Mouse (Mus musculus) c-Kit-positive CD71-positive TER-119-negative erythroid progenitor cells, embryonic 14.5 days (primary cell): ENCODE data around the gene Ptpn6.

Experiments
- DNase-seq: peaks from one replicate; pipeline ENCODE4 v3.0.0-alpha.2; 2013; ENCODE audit warnings: low read depth

Ptpn6 gene

DNA sequence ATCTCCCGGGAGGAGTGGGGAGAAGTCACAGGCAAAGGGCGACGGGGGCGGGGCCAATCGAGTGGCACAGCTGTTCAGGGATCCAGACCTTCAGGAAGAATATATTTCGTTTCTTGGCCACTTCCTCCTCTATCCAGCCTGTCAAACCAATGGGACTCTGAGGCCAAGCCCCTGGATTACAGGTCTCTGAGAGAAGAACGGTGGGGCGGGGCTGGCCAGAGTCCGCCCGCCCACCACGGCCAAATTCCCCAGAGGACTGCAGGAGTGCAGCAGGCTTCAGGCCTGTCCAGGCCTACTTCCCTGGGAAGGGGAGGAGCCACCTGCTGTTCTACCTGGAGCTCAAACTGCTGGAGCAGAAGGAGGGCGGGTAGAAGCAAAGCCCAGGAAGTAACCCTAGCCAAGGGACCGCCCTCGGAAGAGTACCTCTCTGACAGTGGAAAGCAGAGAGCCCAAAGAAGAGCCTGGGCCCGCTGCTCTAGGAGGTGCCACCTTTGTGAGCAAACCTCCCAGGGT lies at the start of gene Ptpn6:
TSS of gene Ptpn6 (minus strand) at position 204 of the 513 bp plus-strand sequence.
- DNase-seq = no peak

DNA sequence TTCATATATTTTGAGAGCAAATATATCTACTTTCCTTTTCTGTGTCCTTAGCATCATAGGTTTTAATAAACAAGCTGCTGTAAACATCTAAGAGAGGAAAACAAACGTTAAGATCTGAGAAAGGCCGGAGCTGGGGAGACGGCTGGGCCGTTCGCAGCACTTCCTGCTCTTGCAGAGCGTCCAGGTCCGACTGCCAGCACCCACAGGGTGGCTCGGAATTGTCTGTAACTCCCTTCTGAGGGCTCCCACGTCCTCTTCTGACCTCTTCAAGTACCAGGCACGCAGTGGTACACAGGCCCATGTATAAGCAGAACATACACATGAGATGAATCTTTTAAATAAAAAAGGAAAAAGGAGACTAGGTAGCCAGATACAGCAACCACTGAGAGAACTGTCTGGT lies 49.2 kb upstream of the Ptpn6 start:
- no peak for DNase-seq

DNA sequence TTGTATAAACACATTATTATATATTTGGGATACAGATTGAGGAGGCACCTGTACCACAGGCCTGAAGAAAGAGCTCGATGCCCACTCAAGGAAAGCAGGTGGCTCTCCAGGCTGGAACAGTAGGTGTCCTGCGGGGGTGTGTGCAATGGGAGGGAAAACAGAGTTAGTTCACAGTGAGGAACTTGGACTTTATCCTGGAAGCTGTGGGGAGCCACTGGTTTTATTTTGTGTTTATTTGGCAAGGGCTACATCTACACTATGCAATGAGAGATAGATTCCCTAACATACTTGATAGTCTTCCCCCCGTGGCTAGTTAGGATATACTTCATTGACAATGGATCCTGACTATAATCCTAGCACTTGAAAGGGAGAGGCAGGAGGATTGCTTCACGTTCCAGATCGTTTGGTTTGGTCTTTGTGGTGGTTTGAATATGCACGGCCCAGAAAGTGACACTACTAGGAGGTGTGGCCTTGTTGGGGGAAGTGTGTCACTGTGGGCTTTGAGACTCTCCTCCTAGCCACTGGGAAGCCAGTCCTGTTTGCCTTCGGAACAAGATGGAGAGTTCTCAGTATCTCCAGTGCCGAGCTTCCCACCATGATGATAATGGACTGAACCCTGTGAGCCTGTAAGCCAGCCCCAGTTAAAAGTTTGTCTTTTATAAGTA lies 48.4 kb upstream of the Ptpn6 start:
- DNase-seq = no peak

GRCm38 (mm10) chr6:124782436-124782835 lies 43.9 kb upstream of the Ptpn6 start:
- no peak for DNase-seq

GRCm38 (mm10) chr6:124780917-124781316 lies 42.4 kb upstream of the Ptpn6 start:
- DNase-seq = no peak

- DNase-seq = no peak
Measured at GRCm38 (mm10) chr6:124779984-124780416, 41.5 kb upstream of the Ptpn6 start.

GRCm38 (mm10) chr6:124779222-124779983 lies 40.9 kb upstream of the Ptpn6 start, which contains the start of gene Lrrc23:
Gene Lrrc23 (minus strand): TSS chr6:124779727.
- DNase-seq = no peak

DNA sequence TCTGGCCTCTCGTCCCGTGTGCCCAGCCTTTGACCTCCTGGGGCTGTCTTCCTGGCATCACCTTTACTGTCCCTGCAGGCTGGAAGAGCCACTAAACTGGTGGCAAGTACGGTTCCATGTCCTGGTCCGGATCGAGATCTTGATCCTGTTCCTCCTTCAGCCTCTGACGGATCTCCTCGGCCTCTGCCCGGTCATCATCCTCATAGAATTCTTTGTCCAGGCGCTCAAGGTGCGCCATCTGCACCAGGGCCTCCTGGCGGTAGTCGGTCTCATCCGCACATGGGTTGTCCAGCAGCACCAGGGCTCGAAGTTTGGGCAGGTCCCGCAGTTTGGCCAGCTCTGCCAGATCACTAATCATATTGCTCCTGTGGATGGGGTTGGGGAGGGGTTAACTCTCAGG lies 32.0 kb upstream of the Ptpn6 start:
- DNase-seq = no peak

- no peak for DNase-seq
Measured at GRCm38 (mm10) chr6:124770013-124770412, 31.5 kb upstream of the Ptpn6 start.

DNA sequence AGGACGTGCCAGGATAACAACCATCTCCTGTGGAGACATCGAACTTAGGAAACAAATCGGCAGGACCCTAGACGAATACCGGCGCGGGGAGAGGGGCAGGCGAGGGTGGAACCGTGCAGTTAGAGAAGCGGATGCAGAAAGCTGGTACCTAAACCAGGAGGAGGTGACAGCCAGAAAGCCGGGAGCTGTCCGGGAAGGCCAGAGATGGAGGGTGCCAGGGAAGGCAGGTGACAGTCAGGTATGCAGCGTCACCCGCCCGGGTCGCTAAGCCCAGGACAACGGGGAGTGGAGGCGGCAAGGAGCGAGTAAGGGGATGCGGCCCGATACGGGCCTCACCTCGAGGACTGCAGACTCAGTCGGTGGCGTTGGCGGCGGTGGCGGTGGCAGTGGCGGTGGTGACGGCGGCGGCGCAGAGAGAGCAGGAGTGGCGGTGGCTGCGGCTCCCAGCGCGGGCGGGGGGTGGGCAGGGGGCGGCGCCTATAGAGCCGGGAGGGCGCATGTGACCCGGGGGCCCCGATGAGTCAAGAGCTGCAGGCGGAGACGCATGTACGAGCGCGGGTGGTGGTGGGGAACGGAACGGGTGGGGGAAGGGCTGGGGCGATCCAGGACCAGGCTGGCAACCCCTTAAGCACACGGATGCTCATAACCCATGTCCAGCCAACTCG lies 30.7 kb upstream of the Ptpn6 start, which contains the start of gene Eno2:
TSS of gene Eno2 (minus strand) at position 573 of the 665 bp plus-strand sequence.
- no peak for DNase-seq

DNA sequence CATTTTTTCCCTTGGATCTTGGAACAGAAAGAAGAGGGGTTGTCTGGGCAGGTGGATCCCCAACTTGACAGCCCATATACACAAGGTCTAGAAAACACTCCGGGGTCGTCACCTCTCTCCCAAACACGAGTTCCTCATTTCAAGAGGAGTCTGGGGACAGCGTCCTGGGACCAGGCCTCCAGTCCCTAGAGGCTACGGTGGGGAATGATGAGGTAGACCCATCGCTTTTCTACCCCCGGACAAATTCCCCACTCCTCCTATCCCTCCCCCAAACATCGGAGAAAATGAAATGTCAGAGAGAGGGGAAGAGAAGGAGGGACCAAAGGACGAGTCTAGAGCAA lies 30.2 kb upstream of the Ptpn6 start:
- no peak for DNase-seq

GRCm38 (mm10) chr6:124767920-124768703 lies 29.6 kb upstream of the Ptpn6 start:
- no peak for DNase-seq

DNA sequence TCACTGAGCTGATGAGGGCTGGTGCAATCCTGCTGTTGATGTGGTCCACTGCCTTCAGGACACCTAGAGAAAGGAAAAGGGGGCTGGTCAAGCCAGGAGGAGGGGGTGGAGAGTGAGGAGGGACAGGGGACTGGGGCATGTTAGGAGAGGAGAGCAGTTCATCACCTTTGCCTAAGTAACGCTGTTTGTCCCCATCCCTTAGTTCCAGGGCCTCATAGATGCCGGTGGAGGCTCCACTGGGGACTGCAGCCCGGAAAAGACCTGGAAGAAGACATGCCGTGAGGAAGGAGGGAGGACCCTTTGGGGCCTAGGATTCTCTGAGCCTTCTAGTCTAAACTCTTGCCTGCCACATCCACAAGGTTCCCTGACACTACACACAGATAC lies 29.0 kb upstream of the Ptpn6 start:
- no peak for DNase-seq

DNA sequence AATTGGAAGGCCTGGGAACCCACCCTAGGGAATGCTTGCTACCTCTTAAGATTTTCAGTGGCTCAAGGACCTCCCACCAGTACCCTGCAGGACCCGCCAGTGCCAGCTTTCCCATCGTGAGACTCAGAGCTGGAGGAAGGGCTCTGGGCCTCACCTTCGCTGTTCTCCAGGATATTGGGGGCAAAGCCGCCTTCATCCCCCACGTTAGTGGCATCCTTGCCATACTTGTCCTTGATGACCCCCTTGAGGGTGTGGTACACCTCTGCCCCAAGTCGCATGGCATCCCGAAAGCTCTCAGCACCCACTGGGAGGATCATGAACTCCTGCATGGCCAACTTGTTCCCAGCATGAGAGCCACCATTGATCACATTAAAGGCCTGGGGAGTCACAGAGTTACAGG lies 27.4 kb upstream of the Ptpn6 start:
- DNase-seq = no peak

DNA sequence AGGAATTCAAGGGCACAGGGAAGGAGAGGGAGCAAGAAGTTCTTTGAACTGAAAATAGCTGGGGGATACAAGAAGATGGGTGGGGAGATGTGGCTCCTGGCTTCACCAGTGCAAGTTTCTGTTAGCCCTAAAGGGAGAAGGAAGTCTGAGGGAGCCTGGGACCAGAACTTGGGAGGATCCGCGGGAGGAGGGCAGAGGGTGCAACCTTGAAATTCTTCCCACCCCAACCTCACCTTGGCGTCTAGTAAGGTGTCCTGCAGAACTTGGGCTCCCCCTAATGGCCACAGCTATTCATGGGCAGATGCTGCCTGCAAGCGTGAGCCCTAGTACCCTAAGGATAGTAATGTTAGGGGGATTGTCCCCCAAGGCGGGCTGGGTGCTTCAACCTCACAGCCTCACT lies 20.7 kb upstream of the Ptpn6 start:
- DNase-seq = peak; percentile 73

DNA sequence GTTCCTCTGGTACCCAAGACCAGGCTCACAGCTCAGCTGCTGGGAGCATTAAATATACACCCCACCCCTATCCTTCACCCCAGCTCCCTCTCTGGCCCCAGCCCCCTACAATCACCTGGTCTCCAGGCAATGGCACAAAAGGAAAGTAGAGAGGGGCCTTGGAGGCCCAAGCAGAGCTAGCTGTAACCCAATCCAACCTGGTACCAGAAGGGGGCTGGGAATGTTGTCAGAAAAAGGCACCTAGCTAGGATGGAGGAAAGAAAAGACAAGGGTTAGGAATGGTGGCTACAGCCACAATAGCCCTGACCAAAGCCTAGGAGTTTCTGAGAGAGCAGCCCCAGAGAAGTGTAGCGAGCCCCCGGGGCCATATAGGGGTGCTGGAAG lies 20.3 kb upstream of the Ptpn6 start:
- DNase-seq = no peak

DNA sequence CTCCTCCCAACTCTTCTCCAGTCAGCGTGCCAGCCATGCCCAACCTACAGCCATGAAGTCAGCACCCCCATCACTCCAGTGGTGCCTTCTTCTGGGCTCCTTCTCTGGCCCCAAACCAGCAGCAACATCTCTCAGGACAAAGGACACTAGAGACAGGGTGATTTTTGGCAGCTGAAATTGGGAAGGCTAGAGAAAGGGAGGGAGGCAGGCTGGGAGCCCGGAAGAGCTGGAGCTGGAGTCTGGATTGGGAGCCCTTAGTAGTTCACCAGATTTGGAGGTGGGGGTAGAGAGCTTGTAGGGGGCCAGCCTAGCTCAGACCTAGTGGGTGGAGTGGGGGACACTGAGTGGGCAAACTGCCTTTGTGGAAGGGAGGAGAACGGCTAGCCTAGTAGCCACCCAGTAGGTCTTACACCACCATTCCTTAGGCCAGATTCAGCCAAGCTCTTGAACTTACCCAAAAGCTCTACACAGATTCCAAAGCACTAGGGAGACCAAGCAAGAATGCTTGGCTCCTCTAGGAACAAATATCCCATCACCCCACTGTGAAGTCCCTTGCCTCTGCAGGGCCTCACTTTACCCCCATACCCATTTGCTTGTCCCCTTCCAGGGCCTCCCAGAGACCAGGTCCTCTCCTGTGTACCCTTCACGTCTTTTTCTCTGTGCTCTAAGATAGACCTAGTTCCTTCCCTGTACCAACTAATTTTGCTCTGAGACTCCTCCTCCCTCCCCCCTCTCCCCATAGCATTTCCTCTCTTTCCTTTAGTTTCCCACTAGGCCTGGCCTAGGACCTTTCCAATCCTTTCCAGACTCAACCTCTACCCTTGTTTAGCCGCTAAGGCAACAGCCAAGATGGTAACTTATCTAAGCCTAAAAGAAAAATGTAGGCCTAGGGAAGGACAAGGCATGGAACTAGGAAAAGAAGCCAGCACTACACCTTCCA lies 19.7 kb upstream of the Ptpn6 start:
- no peak for DNase-seq

DNA sequence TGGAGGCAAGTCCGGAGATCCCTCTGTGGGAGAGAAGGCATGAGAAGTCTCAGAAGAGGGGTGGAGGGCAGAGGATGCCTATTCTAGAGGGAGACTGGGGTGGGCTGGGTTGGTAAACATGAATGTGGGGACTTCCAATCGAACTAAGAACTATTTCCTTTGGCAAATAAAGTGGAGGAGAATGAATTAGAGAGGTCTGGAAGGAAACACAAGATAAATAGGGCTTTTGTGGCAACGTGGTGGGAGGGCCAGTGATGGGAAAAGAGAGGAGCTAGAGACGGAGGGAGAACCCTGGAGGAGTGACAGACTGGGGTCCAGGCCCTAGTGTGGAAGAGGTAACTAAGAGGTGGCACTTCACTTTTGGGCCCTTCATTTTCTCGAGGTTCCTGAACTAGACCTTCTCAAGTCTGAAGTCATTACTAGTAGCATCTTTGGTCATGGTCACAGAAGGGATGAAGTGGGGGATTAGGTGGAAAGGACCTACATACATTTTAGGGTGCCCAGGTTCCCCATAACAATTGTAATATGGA lies 18.9 kb upstream of the Ptpn6 start:
- DNase-seq = no peak

- DNase-seq = no peak
Measured at GRCm38 (mm10) chr6:124756652-124757350, 18.3 kb upstream of the Ptpn6 start.
